Mouse (Mus musculus): ENCODE measurements around the gene Shank2.

- TF ChIP-seq CTCF (IDR thresholded peaks at IDR 0.05; ENCODE audit: low read depth) = no peak
- TF ChIP-seq EP300 (optimal IDR thresholded peaks at IDR 0.05) = no peak
Measured at GRCm38 (mm10) chr7:144299351-144299750, 297.6 kb downstream of the Shank2 start.
